Mouse (Mus musculus): ENCODE data around the gene Olfr1475. TPM values are rescaled to one million over a fixed set of nuclear protein-coding genes. Genes with fewer than 3 reads are reported as not detected.
"Not testable (repeated sequence)": the region's sequence is repeated elsewhere in the genome, so short reads cannot be mapped to it uniquely, and the experiment has no call there.

The Olfr1475 gene
- not detected for total RNA-seq (2021)
- polyA plus RNA-seq (2012; rRNA removed) = not detected in 2 replicates
- long read RNA-seq = 0 reads

- DNase-seq = no peak
Observed at GRCm38 (mm10) chr19:13480096-13480495, at the start of gene Olfr1475. Gene Olfr1475, minus strand, starts transcription at chr19:13480196.

- no peak for DNase-seq
Observed at GRCm38 (mm10) chr19:13527613-13528012, 47.6 kb upstream of the Olfr1475 start, which contains the start of gene Olfr1480. Gene Olfr1480, plus strand, starts transcription at chr19:13527913.

GRCm38 (mm10) chr19:13500246-13500645 is 20.2 kb upstream of the Olfr1475 start, which contains the start of gene Olfr1477:
Gene Olfr1477, plus strand, starts transcription at chr19:13500546.
- no peak for DNase-seq

- DNase-seq = not testable (repeated sequence)
Observed at GRCm38 (mm10) chr19:13469265-13469664, 10.7 kb downstream of the Olfr1475 start, which contains the start of gene Olfr1474. Gene Olfr1474, plus strand, starts transcription at chr19:13469565.

GRCm38 (mm10) chr19:13455986-13456385 is 24.0 kb downstream of the Olfr1475 start, which contains the start of gene Olfr1472:
Gene Olfr1472, minus strand, starts transcription at chr19:13456086.
- DNase-seq = no peak

- not testable (repeated sequence) for DNase-seq
Observed at GRCm38 (mm10) chr19:13443109-13443508, 36.9 kb downstream of the Olfr1475 start, which contains the start of gene Olfr1471. Gene Olfr1471, plus strand, starts transcription at chr19:13443409.

Other genes starting within 250 kb of the Olfr1475 start
- gene Olfr1463, start 248.9 kb downstream of the Olfr1475 start, total RNA-seq (2021) = not detected
- not detected in 2 replicates for gene Olfr1463, start 248.9 kb downstream of the Olfr1475 start, polyA plus RNA-seq (2012; rRNA removed)
- not detected for gene Olfr1465, start 164.7 kb downstream of the Olfr1475 start, total RNA-seq (2021)
- not detected in 2 replicates for gene Olfr1465, start 164.7 kb downstream of the Olfr1475 start, polyA plus RNA-seq (2012; rRNA removed)
- gene Olfr1466, start 141.3 kb downstream of the Olfr1475 start, total RNA-seq (2021) = not detected
- gene Olfr1466, start 141.3 kb downstream of the Olfr1475 start, polyA plus RNA-seq (2012; rRNA removed) = not detected in 2 replicates
- gene Olfr1467, start 118.0 kb downstream of the Olfr1475 start, total RNA-seq (2021) = not detected
- not detected in 2 replicates for gene Olfr1467, start 118.0 kb downstream of the Olfr1475 start, polyA plus RNA-seq (2012; rRNA removed)
- gene Olfr1469, start 72.3 kb downstream of the Olfr1475 start, total RNA-seq (2021) = not detected
- gene Olfr1469, start 72.3 kb downstream of the Olfr1475 start, polyA plus RNA-seq (2012; rRNA removed) = not detected in 2 replicates
- not detected for gene Olfr1471, start 36.8 kb downstream of the Olfr1475 start, total RNA-seq (2021)
- gene Olfr1471, start 36.8 kb downstream of the Olfr1475 start, polyA plus RNA-seq (2012; rRNA removed) = not detected in 2 replicates
- gene Olfr1472, start 24.1 kb downstream of the Olfr1475 start, total RNA-seq (2021) = not detected
- not detected in 2 replicates for gene Olfr1472, start 24.1 kb downstream of the Olfr1475 start, polyA plus RNA-seq (2012; rRNA removed)
- not detected for gene Olfr1474, start 10.6 kb downstream of the Olfr1475 start, total RNA-seq (2021)
- not detected in 2 replicates for gene Olfr1474, start 10.6 kb downstream of the Olfr1475 start, polyA plus RNA-seq (2012; rRNA removed)
- gene Olfr1477, start 20.4 kb upstream of the Olfr1475 start, total RNA-seq (2021) = not detected
- not detected in 2 replicates for gene Olfr1477, start 20.4 kb upstream of the Olfr1475 start, polyA plus RNA-seq (2012; rRNA removed)
- gene Olfr1480, start 47.7 kb upstream of the Olfr1475 start, total RNA-seq (2021) = not detected
- gene Olfr1480, start 47.7 kb upstream of the Olfr1475 start, polyA plus RNA-seq (2012; rRNA removed) = not detected in 2 replicates
- not detected for gene Olfr1484, start 103.3 kb upstream of the Olfr1475 start, total RNA-seq (2021)
- gene Olfr1484, start 103.3 kb upstream of the Olfr1475 start, polyA plus RNA-seq (2012; rRNA removed) = not detected in 2 replicates
- not detected for gene Olfr1487, start 137.2 kb upstream of the Olfr1475 start, total RNA-seq (2021)
- not detected in 2 replicates for gene Olfr1487, start 137.2 kb upstream of the Olfr1475 start, polyA plus RNA-seq (2012; rRNA removed)
- not detected for gene Olfr1489, start 151.4 kb upstream of the Olfr1475 start, total RNA-seq (2021)
- not detected in 2 replicates for gene Olfr1489, start 151.4 kb upstream of the Olfr1475 start, polyA plus RNA-seq (2012; rRNA removed)
- gene Olfr1490, start 170.9 kb upstream of the Olfr1475 start, total RNA-seq (2021) = not detected
- gene Olfr1490, start 170.9 kb upstream of the Olfr1475 start, polyA plus RNA-seq (2012; rRNA removed) = not detected in 2 replicates
- gene Olfr1491, start 217.1 kb upstream of the Olfr1475 start, total RNA-seq (2021) = not detected
- gene Olfr1491, start 217.1 kb upstream of the Olfr1475 start, polyA plus RNA-seq (2012; rRNA removed) = not detected in 2 replicates
- not detected for gene Olfr1493-ps1, start 243.1 kb upstream of the Olfr1475 start, total RNA-seq (2021)
- gene Olfr1493-ps1, start 243.1 kb upstream of the Olfr1475 start, polyA plus RNA-seq (2012; rRNA removed) = not detected in 2 replicates